Mouse (Mus musculus): ENCODE measurements around the gene Sprr2f.

DNA sequence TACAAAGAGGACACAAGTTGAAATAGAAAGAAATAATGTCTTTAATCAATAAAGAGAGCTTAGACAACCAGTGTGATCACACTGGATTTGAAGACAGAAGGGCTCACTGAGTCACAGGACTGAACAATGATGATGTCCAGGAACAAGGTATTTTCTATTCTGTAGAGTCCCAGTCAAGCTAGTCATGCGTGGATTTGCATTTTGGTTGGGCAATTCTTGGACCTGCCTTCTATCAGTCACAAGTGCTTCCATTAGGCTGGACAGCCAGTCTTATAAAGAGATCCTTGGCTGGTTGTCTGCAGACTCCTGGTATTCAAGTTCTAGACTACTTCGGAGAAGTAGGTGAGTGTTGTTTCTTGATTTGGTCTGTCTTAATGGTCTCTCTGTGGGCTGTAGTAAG is 42.7 kb downstream of the Sprr2f start, which contains the start of gene Sprr2i:
- TF ChIP-seq NELFE (IDR thresholded peaks at IDR 0.05; ENCODE audit: low read depth, low read length), result no peak
- no peak for TF ChIP-seq KAT2A (IDR thresholded peaks at IDR 0.05; ENCODE audit: insufficient replicate concordance, low read length)
- no peak for TF ChIP-seq POLR2AphosphoS2 (IDR thresholded peaks at IDR 0.05; ENCODE audit: low read depth, low read length)
- no peak for TF ChIP-seq MEF2A (IDR thresholded peaks at IDR 0.05; ENCODE audit: borderline replicate concordance, low read depth, low read length)
